Mouse (Mus musculus) hematopoietic stem cell, adult 5-6 weeks (primary cell): ENCODE data around the gene Lct. TPM values are rescaled to one million over a fixed set of nuclear protein-coding genes. Genes with fewer than 3 reads are reported as not detected.

ENCODE experiments used
- ATAC-seq, 2 experiments: fragments of 125-278 bp in 1 of 2; replicated peaks in 1 of 2; 2 replicates each; pipeline ENCODE4 v1.8.0; 2016 to 2017; ENCODE audit warnings: inconsistent platforms in 2 of 2, mild to moderate bottlenecking in 2 of 2, moderate number of reproducible peaks in 2 of 2, low read depth in 1 of 2, moderate TSS enrichment in 1 of 2; ENCODE audit not compliant: low FRiP score in 2 of 2, poor library complexity in 2 of 2, severe bottlenecking in 2 of 2, insufficient read depth in 1 of 2, low TSS enrichment in 1 of 2
- total RNA-seq: library from RNA; stranded (forward); fragments of 172-1452, 232-1000 nt; gene quantifications from 2 replicates; pipeline ENCODE4 v1.2.3, GENCODE M21; 2017

The Lct gene
- total RNA-seq, 1 experiment from 2014 or later: 0.10 TPM

- no peak for ATAC-seq
Observed at GRCm38 (mm10) chr1:128235181-128235580, 92.9 kb downstream of the Lct start.

Other genes with a start within 250 kb of the Lct start
- gene Zranb3, start 225.3 kb downstream of the Lct start, total RNA-seq: 21.4 and 23.0 TPM in 2 replicates
- 68.8 and 86.6 TPM in 2 replicates for gene R3hdm1, start 225.0 kb downstream of the Lct start, total RNA-seq
- 88.2 and 130 TPM in 2 replicates for gene Ubxn4, start 84.4 kb downstream of the Lct start, total RNA-seq
- gene Mcm6, start 31.3 kb upstream of the Lct start, total RNA-seq: 366 and 400 TPM in 2 replicates
- gene Dars, start 89.0 kb upstream of the Lct start, total RNA-seq: 224 and 253 TPM in 2 replicates